Mouse (Mus musculus) limb, embryonic 15.5 days (tissue): ENCODE data around the gene Scml2. TPM values are rescaled to one million over a fixed set of nuclear protein-coding genes. Genes with fewer than 3 reads are reported as not detected.
"Not testable (repeated sequence)": the region's sequence is repeated elsewhere in the genome, so short reads cannot be mapped to it uniquely, and the experiment has no call there.

Experiments used
- ATAC-seq: fragments of 200-750 bp; cut with Nextera tagmentation; 2 replicates; pipeline ENCODE4 v1.8.0; 2017; ENCODE audit warnings: low read depth, moderate TSS enrichment; ENCODE audit not compliant: insufficient number of reproducible peaks, low FRiP score, low TSS enrichment
- H3K27ac ChIP-seq: fragments of 300-500 bp; sonication (generic); 2 replicates; pipeline ENCODE4 v1.5.1; 2015; ENCODE audit warnings: moderate library complexity, mild to moderate bottlenecking, inconsistent platforms
- H3K27me3 ChIP-seq: fragments of 300-500 bp; sonication (generic); 2 replicates; pipeline ENCODE4 v1.6.1; 2015; ENCODE audit warnings: inconsistent platforms
- H3K36me3 ChIP-seq: fragments of 300-500 bp; sonication (generic); 2 replicates; pipeline ENCODE4 v1.6.1; 2015; ENCODE audit warnings: inconsistent platforms
- H3K4me1 ChIP-seq: fragments of 300-500 bp; sonication (generic); 2 replicates; pipeline ENCODE4 v1.6.1; 2015; ENCODE audit warnings: inconsistent platforms
- H3K4me2 ChIP-seq: fragments of 300-500 bp; sonication (generic); 2 replicates; pipeline ENCODE4 v1.6.1; 2015; ENCODE audit warnings: mild to moderate bottlenecking, inconsistent platforms
- H3K4me3 ChIP-seq: fragments of 300-500 bp; sonication (generic); 2 replicates; pipeline ENCODE4 v1.5.1; 2015; ENCODE audit warnings: mild to moderate bottlenecking, inconsistent platforms
- H3K9ac ChIP-seq: fragments of 300-500 bp; sonication (generic); 2 replicates; pipeline ENCODE4 v1.6.1; 2015; ENCODE audit warnings: inconsistent platforms
- H3K9me3 ChIP-seq: fragments of 300-500 bp; sonication (generic); 2 replicates; pipeline ENCODE4 v1.6.1; 2016; ENCODE audit warnings: inconsistent platforms
- WGBS: fragments of 180-500 bp; shearing (Covaris S2); methylation state at CpG from one replicate; pipeline ENCODE4 v1.1.7; 2015; 5-methylcytosine and 5-hydroxymethylcytosine counted together
- polyA plus RNA-seq: library from polyadenylated mRNA; unstranded; fragments of >200 nt; fragmentation: Nextera tagmentation; extraction: Ambion mirVana; gene quantifications from 2 replicates; pipeline ENCODE4 v1.2.1, GENCODE M21; 2015

The Scml2 gene
- 4.9 and 5.1 TPM in 2 replicates for polyA plus RNA-seq

DNA sequence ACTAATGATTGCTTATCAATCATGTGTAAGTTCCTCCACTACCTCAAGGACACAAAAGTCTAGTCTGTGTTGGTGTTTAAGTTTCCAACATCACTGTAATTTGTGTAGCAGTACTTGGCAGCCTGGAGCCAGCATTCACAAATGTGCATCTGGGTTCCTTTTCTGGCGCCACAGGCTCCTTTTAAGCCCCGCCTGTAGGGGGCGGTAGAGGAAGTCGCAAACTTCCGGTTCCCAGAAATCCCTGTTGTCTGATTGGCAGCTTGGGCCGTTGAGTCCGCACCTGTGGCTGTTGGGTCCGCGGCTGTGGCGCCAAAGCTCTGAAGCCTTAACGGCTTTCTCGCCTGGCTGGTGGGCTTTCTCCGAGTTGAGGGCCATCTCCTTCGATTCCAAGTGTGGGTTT is at the start of gene Scml2:
Scml2 (plus strand) TSS at position 301 of the 400 bp plus-strand sequence.
- H3K4me1 ChIP-seq, H3K9ac ChIP-seq, H3K36me3 ChIP-seq, H3K4me3 ChIP-seq, H3K27me3 ChIP-seq, H3K9me3 ChIP-seq, ATAC-seq, H3K4me2 ChIP-seq, H3K27ac ChIP-seq: not testable (repeated sequence)
- WGBS: 94% methylated on average over 3 of the region's 14 CpGs

DNA sequence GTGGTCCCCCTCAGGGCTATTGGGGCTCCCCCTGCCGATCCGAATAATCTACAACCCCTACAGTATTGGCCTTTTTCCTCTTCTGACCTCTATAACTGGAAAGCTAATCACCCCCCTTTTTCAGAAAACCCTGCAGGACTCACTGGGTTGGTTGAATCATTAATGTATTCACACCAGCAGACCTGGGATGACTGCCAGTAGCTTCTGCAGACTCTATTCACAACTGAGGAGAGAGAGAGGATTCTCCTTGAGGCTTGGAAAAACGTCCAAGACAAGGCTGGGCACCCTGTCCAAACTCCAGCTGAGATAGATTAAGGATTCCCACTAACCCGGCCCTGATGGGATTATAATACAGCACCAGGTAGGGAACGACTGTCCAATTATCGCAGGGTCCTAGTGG is 41.4 kb upstream of the Scml2 start:
- H3K4me1 ChIP-seq, H3K4me2 ChIP-seq, ATAC-seq, H3K4me3 ChIP-seq, H3K9ac ChIP-seq, H3K9me3 ChIP-seq, H3K27me3 ChIP-seq, H3K36me3 ChIP-seq, H3K27ac ChIP-seq: not testable (repeated sequence)
- 83% methylated on average over 6 of the region's 6 CpGs for WGBS

DNA sequence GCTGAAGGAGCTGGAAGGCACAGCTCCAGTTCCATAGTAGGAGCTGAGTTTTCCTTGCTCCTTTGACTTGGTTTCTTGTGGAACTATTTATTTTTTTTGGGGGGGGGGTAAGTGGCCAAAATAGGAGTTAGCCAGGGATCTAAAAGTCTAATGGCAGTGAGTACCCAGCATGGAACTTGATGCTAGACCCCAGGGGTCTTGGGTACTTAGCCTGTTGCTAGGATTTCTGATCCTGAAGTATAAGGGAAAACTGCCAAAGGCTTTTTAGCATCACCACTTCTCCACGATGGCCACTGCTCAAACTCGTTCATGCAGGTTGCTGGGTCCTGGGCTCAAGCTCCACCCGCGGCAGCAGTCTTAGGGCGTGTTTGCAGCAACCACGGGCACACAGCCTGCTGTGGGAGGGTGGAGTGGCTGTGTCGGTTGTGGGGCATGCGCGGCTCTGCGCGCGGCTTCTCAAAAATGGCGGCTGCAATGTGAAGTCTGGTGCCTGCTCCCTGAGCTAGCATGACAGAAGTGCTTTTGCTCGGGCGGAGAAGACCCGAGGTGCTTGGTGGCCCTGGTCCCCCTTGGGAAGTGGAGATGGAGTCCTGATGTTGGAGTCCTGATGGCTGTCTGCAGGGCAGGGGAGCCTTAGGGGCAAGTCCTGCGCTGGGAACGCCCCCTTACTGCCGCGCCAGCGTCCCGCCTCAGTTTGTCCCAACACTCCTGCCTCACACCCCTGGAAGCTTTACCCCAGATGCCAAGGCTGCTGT is 45.5 kb downstream of the Scml2 start:
- Histone ChIP-seq H3K27ac (peak overlapping the region; percentile 51), H3K9me3 (no peaks in the 10 kb centered on the region), H3K4me3 (peak overlapping the region; percentile 55), H3K4me2 (peak overlapping the region; percentile 56), H3K9ac (peak overlapping the region; percentile 35), H3K4me1 (no peaks in the 10 kb centered on the region), H3K27me3 (0 out of 2 replicates have a peak, but pooled peaks cover 5% of the 10 kb centered on the region), H3K36me3 (no peaks in the 10 kb centered on the region)
- 24% methylated on average over 22 of the region's 22 CpGs for WGBS
- peak; percentile 80 for ATAC-seq

DNA sequence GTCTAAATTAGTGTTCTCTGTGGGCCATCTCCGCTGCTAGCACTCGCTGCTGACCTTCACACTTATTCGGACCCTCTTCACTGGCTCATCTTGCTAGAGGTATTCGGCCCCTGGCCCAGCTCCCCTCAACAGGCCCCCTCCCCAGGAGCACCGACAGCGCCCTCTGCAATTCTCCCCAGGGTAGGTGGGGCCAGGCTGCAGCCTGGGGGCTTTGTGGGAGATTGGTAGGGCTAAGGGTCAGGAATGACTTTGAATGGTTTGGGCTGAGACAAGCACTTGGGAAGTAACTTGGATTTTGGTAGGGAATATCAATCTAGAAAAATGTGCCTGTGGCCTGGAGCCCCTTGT is 46.0 kb downstream of the Scml2 start:
- H3K27me3 ChIP-seq: 0 out of 2 replicates have a peak, but pooled peaks cover 5% of the 10 kb centered on the region
- no peaks in the 10 kb centered on the region for H3K9me3 ChIP-seq
- H3K4me1 ChIP-seq: no peaks in the 10 kb centered on the region
- 17% methylated on average over 6 of the region's 6 CpGs for WGBS
- ATAC-seq: 0 out of 2 replicates have a peak, but pooled peaks have one; percentile 55
- H3K27ac ChIP-seq: peak overlapping the region; percentile 51
- peak overlapping the region; percentile 55 for H3K4me3 ChIP-seq
- no peaks in the 10 kb centered on the region for H3K36me3 ChIP-seq
- H3K9ac ChIP-seq: peak overlapping the region; percentile 35
- peak overlapping the region; percentile 56 for H3K4me2 ChIP-seq

DNA sequence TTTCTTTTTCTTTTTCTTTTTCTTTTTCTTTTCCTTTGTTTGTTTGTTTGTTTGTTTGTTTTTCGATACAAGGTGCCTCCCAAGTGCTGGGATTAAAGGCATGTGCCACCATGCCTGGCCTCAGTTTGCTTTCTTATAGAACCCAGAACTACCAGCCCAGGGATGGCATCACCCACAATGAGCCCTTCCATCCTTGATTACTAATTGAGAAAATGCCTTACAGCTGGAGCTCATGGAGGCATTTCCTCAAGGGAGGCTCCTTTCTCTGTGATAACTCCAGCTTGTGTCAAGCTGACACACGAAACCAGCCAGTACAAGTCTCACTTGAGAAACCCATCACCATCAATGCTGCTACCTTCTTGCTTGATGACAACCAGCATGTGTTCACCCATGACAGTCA is 170.2 kb downstream of the Scml2 start, which contains the start of gene Gm15262:
Gm15262 (plus strand) TSS at position 301 of the 400 bp plus-strand sequence.
- not testable (repeated sequence) for H3K9ac ChIP-seq, H3K27ac ChIP-seq, H3K4me2 ChIP-seq, H3K36me3 ChIP-seq, H3K4me3 ChIP-seq, H3K27me3 ChIP-seq, H3K4me1 ChIP-seq, ATAC-seq, H3K9me3 ChIP-seq
- 61% methylated on average over 2 of the region's 2 CpGs for WGBS

Other genes with a start within 250 kb of the Scml2 start
- 0.19 TPM in 1 of 2 replicates, not detected in the other for gene Gja6, start 210.1 kb upstream of the Scml2 start, polyA plus RNA-seq
- 2.0 TPM in 2 replicates for gene Cdkl5, start 122.5 kb upstream of the Scml2 start, polyA plus RNA-seq
- 0.15 TPM in 1 of 2 replicates, not detected in the other for gene Gm15262, start 170.3 kb downstream of the Scml2 start, polyA plus RNA-seq